14 mouse cellular contexts compared by ENCODE assay signal in the genomic region with DNA sequence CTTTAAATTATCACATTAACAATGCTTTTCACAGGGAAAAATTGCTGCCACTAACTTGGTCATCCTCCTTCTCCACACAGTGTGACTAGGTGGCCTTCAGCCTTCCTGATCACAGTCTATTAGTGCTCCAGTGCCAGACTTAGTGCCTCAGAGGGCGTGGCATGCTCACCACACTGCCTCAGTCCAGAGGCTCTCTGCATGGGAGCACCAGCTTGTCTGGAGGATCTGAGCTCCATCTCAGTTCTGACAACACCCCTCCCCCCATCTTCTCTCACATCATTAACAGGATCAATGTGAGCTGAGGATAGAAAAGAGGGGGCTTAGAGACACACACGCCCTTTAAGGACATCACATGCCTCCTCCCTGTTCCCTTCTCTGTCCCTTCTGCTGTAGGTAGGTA. TPM values are rescaled to one million over a fixed set of nuclear protein-coding genes. Genes with fewer than 3 reads are reported as not detected.
DNase-seq lines count a peak whose midpoint lies in the region; ATAC-seq lines count a peak whose summit lies in the region.
"Had no signal": no experiment of that assay in that cellular context is flagged by ENCODE, and none has a peak within 500 bp of the region (broad histone marks: within the 10 kb centered on the region; RNA-seq: fewer than 3 reads in every experiment).

No protein-coding gene starts in this region.

- H3K27ac ChIP-seq in forebrain, embryonic 13.5 days: 0 out of 2 replicates have a peak overlapping the region, but pooled peaks have one; percentile 15
- H3K27ac ChIP-seq in forebrain, embryonic 11.5 days (ENCODE audit: low read depth, low read length): no peak overlapping the region
- H3K27ac ChIP-seq in hindbrain, embryonic 10.5 days: peak overlapping the region; percentile 79
- no peak overlapping the region for H3K27ac ChIP-seq in midbrain, embryonic 15.5 days
- H3K27ac ChIP-seq: intestine, embryonic 15.5 days; liver, embryonic 14.5 days had no signal

- no peak overlapping the region for H3K4me2 ChIP-seq in forebrain, embryonic 13.5 days
- H3K4me2 ChIP-seq in forebrain, embryonic 11.5 days (ENCODE audit: low read depth, low read length, severe bottlenecking): no peak overlapping the region
- H3K4me2 ChIP-seq in midbrain, embryonic 15.5 days: no peak overlapping the region
- H3K4me2 ChIP-seq: intestine, embryonic 15.5 days had no signal

- WGBS in forebrain, embryonic 13.5 days: 47% methylated on average over 2 of the region's 2 CpGs
- WGBS in forebrain, embryonic 11.5 days: 47% methylated on average over 2 of the region's 2 CpGs
- 50% methylated on average over 2 of the region's 2 CpGs for WGBS in hindbrain, embryonic 10.5 days
- WGBS in midbrain, embryonic 15.5 days: 48% methylated on average over 2 of the region's 2 CpGs

- no peak for DNase-seq in forebrain, embryonic 11.5 days (ENCODE audit: low spot score)
- DNase-seq in MN1 (ENCODE audit: low spot score): peak; percentile 32
- DNase-seq in hindbrain, embryonic 10.5 days (ENCODE audit: low spot score): no peak
- DNase-seq in right cerebral cortex, adult 2 months (ENCODE audit: low spot score in 2 of 2): no peak
- no peak for DNase-seq in cerebellum, adult 11 months
- DNase-seq: adrenal gland, postnatal 14 days; cerebellum, postnatal 25 days; heart, adult 18-20 months; kidney, postnatal 10 days had no signal

- no peaks in the 10 kb centered on the region for H3K9me3 ChIP-seq in forebrain, embryonic 13.5 days (replicated peaks)
- H3K9me3 ChIP-seq in forebrain, embryonic 11.5 days (ENCODE audit: control insufficient read depth, low read length): no peaks in the 10 kb centered on the region; the same call in 1 of the 2 replicates
- H3K9me3 ChIP-seq in hindbrain, embryonic 10.5 days: 0 out of 2 replicates have a peak, but pooled peaks cover 4% of the 10 kb centered on the region
- H3K9me3 ChIP-seq in midbrain, embryonic 15.5 days: no peaks in the 10 kb centered on the region
- H3K9me3 ChIP-seq: G1E; intestine, embryonic 15.5 days had no signal

- H3K4me3 ChIP-seq in forebrain, embryonic 13.5 days: no peak overlapping the region
- H3K4me3 ChIP-seq in forebrain, embryonic 11.5 days (ENCODE audit: low read depth, low read length): no peak overlapping the region
- no peak overlapping the region for H3K4me3 ChIP-seq in hindbrain, embryonic 10.5 days
- H3K4me3 ChIP-seq in midbrain, embryonic 15.5 days: no peak overlapping the region
- H3K4me3 ChIP-seq: intestine, embryonic 15.5 days had no signal

- H3K27me3 ChIP-seq in forebrain, embryonic 13.5 days: no peaks in the 10 kb centered on the region
- H3K27me3 ChIP-seq in forebrain, embryonic 11.5 days (ENCODE audit: control insufficient read depth, insufficient read depth, low read length): no peaks in the 10 kb centered on the region
- no peaks in the 10 kb centered on the region for H3K27me3 ChIP-seq in hindbrain, embryonic 10.5 days (ENCODE audit: insufficient read depth, poor library complexity, severe bottlenecking)
- H3K27me3 ChIP-seq in midbrain, embryonic 15.5 days (replicated peaks): no peaks in the 10 kb centered on the region
- H3K27me3 ChIP-seq: intestine, embryonic 15.5 days had no signal

- peak; percentile 65 for ATAC-seq in forebrain, embryonic 13.5 days
- ATAC-seq in forebrain, embryonic 11.5 days (replicated peaks; ENCODE audit: low FRiP score): no peak; the same call in 1 of the 2 replicates
- 0 out of 2 replicates have a peak, but pooled peaks have one; percentile 55 for ATAC-seq in midbrain, embryonic 15.5 days (replicated peaks)
- ATAC-seq: intestine, embryonic 15.5 days had no signal

- H3K4me1 ChIP-seq in forebrain, embryonic 13.5 days: peaks cover 67% of the 10 kb centered on the region
- H3K4me1 ChIP-seq in forebrain, embryonic 11.5 days (replicated peaks; ENCODE audit: control insufficient read depth, insufficient read depth, low read length): peaks cover 6% of the 10 kb centered on the region
- H3K4me1 ChIP-seq in hindbrain, embryonic 10.5 days (replicated peaks): peaks cover 77% of the 10 kb centered on the region
- peaks cover 45% of the 10 kb centered on the region for H3K4me1 ChIP-seq in midbrain, embryonic 15.5 days
- H3K4me1 ChIP-seq: intestine, embryonic 15.5 days had no signal

- H3K36me3 ChIP-seq in forebrain, embryonic 13.5 days (ENCODE audit: poor library complexity, severe bottlenecking): peaks cover 23% of the 10 kb centered on the region
- no peaks in the 10 kb centered on the region; the same call in 1 of the 2 replicates for H3K36me3 ChIP-seq in forebrain, embryonic 11.5 days (ENCODE audit: control insufficient read depth, insufficient read depth, low read length)
- peaks cover 59% of the 10 kb centered on the region for H3K36me3 ChIP-seq in hindbrain, embryonic 10.5 days
- peaks cover 10% of the 10 kb centered on the region; the same call in 1 of the 2 replicates for H3K36me3 ChIP-seq in midbrain, embryonic 15.5 days (replicated peaks)
- H3K36me3 ChIP-seq: G1E; intestine, embryonic 15.5 days had no signal

- H3K9ac ChIP-seq in forebrain, embryonic 13.5 days: no peak overlapping the region
- no peak overlapping the region for H3K9ac ChIP-seq in forebrain, embryonic 11.5 days (ENCODE audit: low read length)
- H3K9ac ChIP-seq in midbrain, embryonic 15.5 days: no peak overlapping the region
- H3K9ac ChIP-seq: intestine, embryonic 15.5 days; liver, embryonic 14.5 days had no signal

RNA-seq across cellular contexts. Expression of gene Map1b, which starts 50.3 kb away (rescaled TPM):
- polyA plus RNA-seq in forebrain, embryonic 13.5 days (2015; fragmentation: Nextera tagmentation; extraction: Ambion mirVana): 1,694 and 1,735 TPM in 2 replicates
- polyA plus RNA-seq in forebrain, embryonic 11.5 days (2014; fragmentation: Nextera tagmentation; extraction: Ambion mirVana): 823 and 854 TPM in 2 replicates
- 743 and 1,096 TPM in 2 replicates for polyA plus RNA-seq in hindbrain, embryonic 10.5 days (2016; fragmentation: Nextera tagmentation; extraction: Ambion mirVana)
- 2,126 and 2,223 TPM in 2 replicates for polyA plus RNA-seq in midbrain, embryonic 15.5 days (2015; fragmentation: Nextera tagmentation; extraction: Ambion mirVana)
- polyA plus RNA-seq: G1E had no signal

Comparison
In these comparisons a context has a peak if more than half of its experiments do, and no peak if none do; other contexts are left out.
1. H3K27ac ChIP-seq: peak in forebrain, embryonic 13.5 days (single experiment) and hindbrain, embryonic 10.5 days (single experiment); none in forebrain, embryonic 11.5 days (single experiment) and midbrain, embryonic 15.5 days (single experiment).